ENCODE assay signal across 21 mouse cellular contexts in genomic region chr4:101247355-101247754, GRCm38 (mm10). TPM values are rescaled to one million over a fixed set of nuclear protein-coding genes. Genes with fewer than 3 reads are reported as not detected.
A peak's percentile ranks its signal among the peaks of the same experiment; 100 is the strongest.
DNase-seq lines count a peak whose midpoint lies in the region; ATAC-seq lines count a peak whose summit lies in the region.
"Had no signal": no experiment of that assay in that cellular context is flagged by ENCODE, and none has a peak within 500 bp of the region (broad histone marks: within the 10 kb centered on the region; RNA-seq: fewer than 3 reads in every experiment).

No protein-coding gene starts in this region.

- DNase-seq in embryonic facial prominence, embryonic 14.5 days (ENCODE audit: low spot score): peak; percentile 43
- DNase-seq in embryonic facial prominence, embryonic 10.5 days (ENCODE audit: low spot score): no peak
- DNase-seq in 3T3-L1 (ENCODE audit: low read depth, low spot score): peak; percentile 83
- DNase-seq in induced T-regulatory cell, adult 2 months (ENCODE audit: low read depth): peak; percentile 28
- DNase-seq in layer of hippocampus, postnatal 14 days (ENCODE audit: low spot score in 2 of 2): no peak
- no peak for DNase-seq in spleen, adult 18-20 months
- DNase-seq in left cerebral cortex, adult 8-10 months (ENCODE audit: low spot score in 2 of 2): no peak
- DNase-seq: cerebellum, adult 8-10 months; heart, postnatal 4 days; kidney, adult 9 months; kidney, postnatal 25 days; lung, adult 18-20 months; right cerebral cortex, postnatal 4 days; thymus, postnatal 14 days had no signal

- no peak overlapping the region for H3K4me3 ChIP-seq in embryonic facial prominence, embryonic 14.5 days (ENCODE audit: low read depth, low read length)
- no peak overlapping the region for H3K4me3 ChIP-seq in embryonic facial prominence, embryonic 10.5 days
- H3K4me3 ChIP-seq in liver, embryonic 16.5 days (ENCODE audit: low read depth, low read length): no peak overlapping the region
- H3K4me3 ChIP-seq: left cerebral cortex, adult 2 months; limb, embryonic 10.5 days had no signal

- H3K9me3 ChIP-seq in embryonic facial prominence, embryonic 14.5 days (ENCODE audit: control insufficient read depth, low read length): no peaks in the 10 kb centered on the region
- H3K9me3 ChIP-seq in embryonic facial prominence, embryonic 10.5 days: no peaks in the 10 kb centered on the region
- no peaks in the 10 kb centered on the region for H3K9me3 ChIP-seq in liver, embryonic 16.5 days (replicated peaks; ENCODE audit: control insufficient read depth, low read length)
- H3K9me3 ChIP-seq: G1E; limb, embryonic 10.5 days had no signal

- H3K4me2 ChIP-seq in embryonic facial prominence, embryonic 14.5 days (ENCODE audit: low read depth, low read length): no peak overlapping the region
- H3K4me2 ChIP-seq in liver, embryonic 16.5 days (ENCODE audit: low read depth, low read length): no peak overlapping the region
- H3K4me2 ChIP-seq: heart, embryonic 11.5 days had no signal

- H3K27ac ChIP-seq in embryonic facial prominence, embryonic 14.5 days (replicated peaks; ENCODE audit: low read depth, low read length): no peak overlapping the region
- no peak overlapping the region for H3K27ac ChIP-seq in embryonic facial prominence, embryonic 10.5 days (replicated peaks)
- H3K27ac ChIP-seq in liver, embryonic 16.5 days (ENCODE audit: low read length): peak overlapping the region; percentile 59
- H3K27ac ChIP-seq: left cerebral cortex, adult 2 months; limb, embryonic 10.5 days had no signal

- no peak for ATAC-seq in embryonic facial prominence, embryonic 14.5 days (ENCODE audit: low read depth)
- peak; percentile 24; the same call in 1 of the 2 replicates for ATAC-seq in liver, embryonic 16.5 days (ENCODE audit: low read depth)
- ATAC-seq: forebrain, embryonic 16.5 days; hindbrain, embryonic 16.5 days had no signal

- H3K4me1 ChIP-seq in embryonic facial prominence, embryonic 14.5 days (ENCODE audit: control insufficient read depth, insufficient read depth, low read length): peaks cover 14% of the 10 kb centered on the region; the same call in 1 of the 2 replicates
- peaks cover 9% of the 10 kb centered on the region; the same call in 1 of the 2 replicates for H3K4me1 ChIP-seq in embryonic facial prominence, embryonic 10.5 days
- peaks cover 55% of the 10 kb centered on the region for H3K4me1 ChIP-seq in liver, embryonic 16.5 days (ENCODE audit: control insufficient read depth, low read depth, low read length)

- WGBS in embryonic facial prominence, embryonic 14.5 days: 48% methylated on average over 2 of the region's 2 CpGs
- 81% methylated on average over 2 of the region's 2 CpGs for WGBS in embryonic facial prominence, embryonic 10.5 days
- 27% methylated on average over 2 of the region's 2 CpGs for WGBS in liver, embryonic 16.5 days (ENCODE audit: insufficient replicate concordance)

- no peak overlapping the region for H3K9ac ChIP-seq in embryonic facial prominence, embryonic 14.5 days (ENCODE audit: low read depth, low read length)
- no peak overlapping the region; the same call in 1 of the 2 replicates for H3K9ac ChIP-seq in liver, embryonic 16.5 days (ENCODE audit: low read depth, low read length)

- no peaks in the 10 kb centered on the region for H3K27me3 ChIP-seq in embryonic facial prominence, embryonic 14.5 days (replicated peaks; ENCODE audit: control insufficient read depth, insufficient read depth, low read length)
- no peaks in the 10 kb centered on the region for H3K27me3 ChIP-seq in embryonic facial prominence, embryonic 10.5 days (replicated peaks; ENCODE audit: low read depth, poor library complexity, severe bottlenecking)
- no peaks in the 10 kb centered on the region for H3K27me3 ChIP-seq in liver, embryonic 16.5 days (ENCODE audit: control insufficient read depth, insufficient read depth, low read depth, low read length)

- H3K36me3 ChIP-seq in embryonic facial prominence, embryonic 14.5 days (ENCODE audit: control insufficient read depth, insufficient read depth, low read length): no peaks in the 10 kb centered on the region
- no peaks in the 10 kb centered on the region for H3K36me3 ChIP-seq in embryonic facial prominence, embryonic 10.5 days (replicated peaks)
- H3K36me3 ChIP-seq in liver, embryonic 16.5 days (ENCODE audit: control insufficient read depth, insufficient read depth): no peaks in the 10 kb centered on the region
- H3K36me3 ChIP-seq: G1E; limb, embryonic 10.5 days had no signal

RNA-seq across cellular contexts. Expression of gene Jak1, which starts 17.7 kb away (rescaled TPM):
- 82.2 and 92.4 TPM in 2 replicates for polyA plus RNA-seq in embryonic facial prominence, embryonic 14.5 days (2014; fragmentation: Nextera tagmentation; extraction: Ambion mirVana)
- 47.6 and 49.0 TPM in 2 replicates for polyA plus RNA-seq in embryonic facial prominence, embryonic 10.5 days (2016; fragmentation: Nextera tagmentation; extraction: Ambion mirVana)
- 48.2 and 48.3 TPM in 2 replicates for polyA plus RNA-seq in liver, embryonic 16.5 days (2015; fragmentation: Nextera tagmentation; extraction: Ambion mirVana)
- total RNA-seq in layer of hippocampus, postnatal 14 days (2021): 100 to 1,000 TPM; 105 to 108 TPM
- 100 to 1,000 TPM; 114 to 122 (median 117) TPM for total RNA-seq in left cerebral cortex, adult 8-10 months (2022)

Comparison
In these comparisons a context has a peak if more than half of its experiments do, and no peak if none do; other contexts are left out.
1. DNase-seq: peak in embryonic facial prominence, embryonic 14.5 days (single experiment), 3T3-L1 (single experiment) and induced T-regulatory cell, adult 2 months (single experiment); none in embryonic facial prominence, embryonic 10.5 days (single experiment), layer of hippocampus, postnatal 14 days (0 of 2), spleen, adult 18-20 months (0 of 2) and left cerebral cortex, adult 8-10 months (0 of 2).